Mouse (Mus musculus): ENCODE measurements around the gene Rrp7a. TPM values are rescaled to one million over a fixed set of nuclear protein-coding genes. Genes with fewer than 3 reads are reported as not detected.

Gene Rrp7a
- polyA plus RNA-seq, 1 experiment = 60.9 TPM

DNA sequence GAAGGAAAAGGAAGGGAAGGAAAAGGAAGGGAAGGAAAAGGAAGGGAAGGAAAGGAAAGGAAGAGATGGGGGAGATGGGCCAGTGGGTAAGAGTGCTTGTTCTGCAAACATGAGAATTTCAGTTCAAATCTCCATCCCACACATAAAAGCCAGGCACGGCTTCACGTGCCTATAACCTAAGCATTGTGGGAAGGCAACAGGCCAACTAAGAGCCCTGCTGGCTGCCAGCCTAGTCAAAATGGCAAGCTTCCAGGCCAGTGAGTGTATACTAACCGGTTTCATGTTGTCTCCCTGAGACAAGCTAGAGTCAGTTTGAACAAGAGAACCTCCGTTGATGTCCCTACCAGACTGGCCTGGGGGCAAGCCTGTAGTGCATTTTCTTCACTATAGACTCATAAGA is 57.1 kb downstream of the Rrp7a start:
- no peak for DNase-seq (ENCODE audit: low spot score)

Other genes with a start within 250 kb of the Rrp7a start
- 15.0 and 21.0 TPM in 2 replicates for gene Tcf20, start 134.9 kb downstream of the Rrp7a start, polyA plus RNA-seq (2012; rRNA removed)
- gene Nfam1, start 89.5 kb downstream of the Rrp7a start, polyA plus RNA-seq (2012; rRNA removed) = 4.6 and 5.0 TPM in 2 replicates
- 48.2 and 70.3 TPM in 2 replicates for gene Serhl, start 33.3 kb downstream of the Rrp7a start, polyA plus RNA-seq (2012; rRNA removed)
- 60.9 and 64.6 TPM in 2 replicates for gene Poldip3, start 26.6 kb upstream of the Rrp7a start, polyA plus RNA-seq (2012; rRNA removed)
- gene Cyb5r3, start 49.8 kb upstream of the Rrp7a start, polyA plus RNA-seq (2012; rRNA removed) = 131 and 197 TPM in 2 replicates
- gene A4galt, start 129.0 kb upstream of the Rrp7a start, polyA plus RNA-seq (2012; rRNA removed) = 98.2 and 126 TPM in 2 replicates
- 68.2 and 69.5 TPM in 2 replicates for gene Arfgap3, start 227.4 kb upstream of the Rrp7a start, polyA plus RNA-seq (2012; rRNA removed)

All from urinary bladder, adult 2 months (tissue).